Mouse (Mus musculus) heart, embryonic 14.5 days (tissue): ENCODE results near the gene Tmem183a. TPM values are rescaled to one million over a fixed set of nuclear protein-coding genes. Genes with fewer than 3 reads are reported as not detected.
A peak's percentile ranks its signal among the peaks of the same experiment; 100 is the strongest.

ENCODE experiments used
- ATAC-seq: fragments of 200-750 bp; cut with Nextera tagmentation; 2 replicates; pipeline ENCODE4 v1.8.0; 2017; ENCODE audit warnings: low read depth, moderate TSS enrichment; ENCODE audit not compliant: insufficient number of reproducible peaks, insufficient read depth, low FRiP score
- H3K27ac ChIP-seq, 2 experiments: fragments of 200-500 bp in 1 of 2; fragments of 300-500 bp in 1 of 2; sonication (generic) in 1 of 2; replicated peaks in 1 of 2; 2 replicates each; pipeline ENCODE4 v1.5.1; 2012 to 2014; ENCODE audit warnings: low read depth in 2 of 2, low read length in 2 of 2, control low read depth in 1 of 2, mild to moderate bottlenecking in 1 of 2, mixed read lengths in 1 of 2; ENCODE audit not compliant: control insufficient read depth in 1 of 2, insufficient read depth in 1 of 2
- H3K27me3 ChIP-seq: fragments of 300-500 bp; sonication (generic); 2 replicates; pipeline ENCODE4 v1.6.1; 2014; ENCODE audit warnings: mild to moderate bottlenecking, low read length, control low read depth; ENCODE audit not compliant: control insufficient read depth, insufficient read depth
- H3K36me3 ChIP-seq: fragments of 300-500 bp; sonication (generic); 2 replicates; pipeline ENCODE4 v1.6.1; 2014; ENCODE audit warnings: mild to moderate bottlenecking, control low read depth, low read length, mixed read lengths; ENCODE audit not compliant: control insufficient read depth, insufficient read depth
- H3K4me1 ChIP-seq, 2 experiments: fragments of 200-500 bp in 1 of 2; fragments of 300-500 bp in 1 of 2; sonication (generic) in 1 of 2; 2 replicates each; pipeline ENCODE4 v1.6.1; 2012 to 2014; ENCODE audit warnings: low read length in 2 of 2, control low read depth in 1 of 2, mixed read lengths in 1 of 2; ENCODE audit not compliant: control insufficient read depth in 2 of 2, insufficient read depth in 2 of 2
- H3K4me2 ChIP-seq: fragments of 300-500 bp; sonication (generic); 2 replicates; pipeline ENCODE4 v1.6.1; 2014; ENCODE audit warnings: mild to moderate bottlenecking, low read length
- H3K4me3 ChIP-seq, 2 experiments: fragments of 200-500 bp in 1 of 2; fragments of 300-500 bp in 1 of 2; sonication (generic) in 1 of 2; 2 replicates each; pipeline ENCODE4 v1.5.1; 2012 to 2014; ENCODE audit warnings: low read length in 2 of 2, mild to moderate bottlenecking in 2 of 2, control low read depth in 1 of 2, low read depth in 1 of 2, moderate library complexity in 1 of 2; ENCODE audit not compliant: control insufficient read depth in 1 of 2, insufficient read depth in 1 of 2
- H3K9ac ChIP-seq: fragments of 300-500 bp; sonication (generic); 2 replicates; pipeline ENCODE4 v1.6.1; 2014; ENCODE audit warnings: mild to moderate bottlenecking, low read length
- H3K9me3 ChIP-seq: fragments of 300-500 bp; sonication (generic); 2 replicates; pipeline ENCODE4 v1.6.1; 2016; ENCODE audit warnings: low read length, control low read depth; ENCODE audit not compliant: control insufficient read depth
- WGBS: fragments of 180-500 bp; shearing (Covaris S2); extraction: QIAGEN DNeasy Blood & Tissue Kit; methylation state at CpG from one replicate; pipeline ENCODE4 v1.1.7; 2014; 5-methylcytosine and 5-hydroxymethylcytosine counted together
- polyA plus RNA-seq: library from polyadenylated mRNA; unstranded; fragments of >200 nt; fragmentation: Nextera tagmentation; extraction: Ambion mirVana; gene quantifications from 2 replicates; pipeline ENCODE4 v1.2.1, GENCODE M21; 2014

Tmem183a gene
- polyA plus RNA-seq, 1 experiment from 2014 or later = 62.5 TPM

DNA sequence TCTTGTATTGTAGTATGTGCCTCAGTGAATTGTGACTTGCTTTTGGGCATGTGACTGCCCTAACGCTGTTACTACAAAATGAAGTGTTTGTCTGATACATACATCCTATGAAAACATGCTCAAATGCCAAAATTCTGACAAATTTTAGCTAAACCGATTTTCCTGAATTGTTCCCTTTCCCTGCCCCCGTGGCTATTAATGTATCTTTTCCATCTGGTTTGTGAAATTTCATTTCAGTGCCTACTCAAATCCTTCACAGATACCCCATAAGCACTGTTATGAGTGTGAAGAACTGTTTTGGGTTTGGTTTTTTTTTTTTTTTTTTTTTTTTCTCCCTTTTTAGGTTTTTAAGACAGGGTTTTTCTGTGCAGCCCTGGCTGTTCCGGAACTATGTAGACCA, 16.7 kb downstream of the Tmem183a start:
- no peaks in the 10 kb centered on the region for H3K27me3 ChIP-seq
- H3K9me3 ChIP-seq = no peaks in the 10 kb centered on the region
- H3K4me3 ChIP-seq = peak overlapping the region in 1 of 2 experiments; percentile 53; a peak in 2 of 4 replicates
- 76% methylated on average over 4 of the region's 4 CpGs for WGBS
- H3K27ac ChIP-seq = peak overlapping the region; percentile 40 to 63; a peak in 2 of 4 replicates
- H3K4me2 ChIP-seq = peak overlapping the region; percentile 78
- no peak for ATAC-seq
- H3K4me1 ChIP-seq = peaks cover 12 to 43% of the 10 kb centered on the region in 2 experiments
- no peak overlapping the region for H3K9ac ChIP-seq
- peaks cover 40% of the 10 kb centered on the region for H3K36me3 ChIP-seq

GRCm38 (mm10) chr1:134344005-134344950, 17.5 kb downstream of the Tmem183a start:
- Histone ChIP-seq H3K27me3 (no peaks in the 10 kb centered on the region), H3K4me2 (peak overlapping the region; percentile 78), H3K36me3 (peaks cover 32% of the 10 kb centered on the region), H3K9ac (peak overlapping the region; percentile 76), H3K4me3 (peak overlapping the region; percentile 53 to 74), H3K27ac (peak overlapping the region; percentile 62 to 63), H3K4me1 (peaks cover 18 to 48% of the 10 kb centered on the region in 2 experiments), H3K9me3 (no peaks in the 10 kb centered on the region)
- ATAC-seq = peak; percentile 90
- whole genome bisulfite sequencing = 1% methylated on average over 46 of the region's 54 CpGs

DNA sequence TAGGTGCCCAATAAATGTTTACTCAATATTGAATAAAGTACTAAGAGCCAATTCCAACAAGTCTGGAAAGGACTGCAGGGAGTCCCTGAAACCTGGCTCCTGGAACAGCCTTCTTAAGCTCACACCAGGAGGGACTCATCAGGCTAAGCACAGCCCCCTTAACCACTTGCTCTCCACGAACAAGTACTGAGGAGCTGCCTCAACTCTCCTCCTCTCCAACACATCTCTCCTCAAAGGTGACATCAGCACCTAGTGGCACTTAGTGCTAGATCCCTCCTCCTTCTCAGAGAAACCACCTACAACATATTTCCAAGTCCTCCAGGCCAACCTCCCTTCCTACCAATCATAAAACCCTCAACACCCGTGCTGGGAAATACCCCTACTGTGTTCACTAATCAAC, 18.2 kb downstream of the Tmem183a start:
- 0% methylated on average over 2 of the region's 2 CpGs for WGBS
- no peak for ATAC-seq
- no peaks in the 10 kb centered on the region for H3K9me3 ChIP-seq
- H3K4me2 ChIP-seq = peak overlapping the region; percentile 78
- H3K9ac ChIP-seq = peak overlapping the region; percentile 76
- peaks cover 28% of the 10 kb centered on the region for H3K36me3 ChIP-seq
- H3K27ac ChIP-seq = peak overlapping the region; percentile 16 to 63; a peak in 2 of 4 replicates
- H3K4me1 ChIP-seq = peaks cover 20 to 54% of the 10 kb centered on the region in 2 experiments
- H3K4me3 ChIP-seq = peak overlapping the region; percentile 53 to 74
- H3K27me3 ChIP-seq = no peaks in the 10 kb centered on the region

- Histone ChIP-seq H3K27me3 (no peaks in the 10 kb centered on the region), H3K4me3 (peak overlapping the region; percentile 27 to 53), H3K4me1 (peaks cover 24 to 61% of the 10 kb centered on the region in 2 experiments), H3K36me3 (peaks cover 21% of the 10 kb centered on the region), H3K9me3 (no peaks in the 10 kb centered on the region), H3K9ac (peak overlapping the region; percentile 76), H3K4me2 (peak overlapping the region; percentile 78), H3K27ac (peak overlapping the region; percentile 61 to 90)
- WGBS = 41% methylated on average over 8 of the region's 8 CpGs
- ATAC-seq = no peak
Observed at GRCm38 (mm10) chr1:134342781-134343310, 18.9 kb downstream of the Tmem183a start.

GRCm38 (mm10) chr1:134342278-134342664, 19.5 kb downstream of the Tmem183a start:
- Histone ChIP-seq H3K4me3 (peak overlapping the region; percentile 27 to 53; a peak in 2 of 4 replicates), H3K27ac (peak overlapping the region; percentile 63 to 90)

DNA sequence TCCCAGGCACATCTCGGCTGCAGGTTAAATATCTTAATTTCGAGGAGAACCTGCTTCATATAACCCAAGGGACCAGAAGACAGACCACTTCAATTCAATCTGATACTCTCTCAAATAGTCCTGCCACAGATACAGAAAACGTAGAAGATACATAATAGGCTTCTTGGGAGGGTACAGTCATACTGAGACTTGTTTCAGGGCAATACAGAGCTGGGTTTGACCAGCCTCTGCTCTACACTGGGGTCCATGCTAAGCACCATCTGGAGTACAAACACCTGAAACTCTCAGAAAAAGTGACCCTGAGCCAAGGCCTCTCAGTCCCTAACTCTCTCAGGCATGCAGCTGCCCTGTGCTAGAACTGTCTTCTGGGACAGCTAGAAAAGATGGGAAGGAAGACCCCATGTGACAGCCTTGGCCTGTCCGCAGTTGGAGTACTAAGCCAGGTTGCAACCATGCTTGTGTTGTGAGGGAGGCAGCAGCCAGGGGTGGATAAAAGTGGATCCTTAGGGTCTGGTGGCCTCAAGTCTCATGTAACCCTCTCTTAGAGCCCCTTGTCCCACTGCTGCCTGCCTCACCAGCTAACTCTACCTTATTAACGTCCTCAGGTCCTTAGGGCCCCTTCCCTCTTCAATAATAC, 20.0 kb downstream of the Tmem183a start:
- no peak for ATAC-seq
- Histone ChIP-seq H3K9ac (peak overlapping the region; percentile 17), H3K9me3 (no peaks in the 10 kb centered on the region), H3K36me3 (peaks cover 11% of the 10 kb centered on the region), H3K4me1 (peaks cover 34 to 69% of the 10 kb centered on the region in 2 experiments), H3K4me2 (peak overlapping the region; percentile 78), H3K27me3 (no peaks in the 10 kb centered on the region), H3K27ac (peak overlapping the region; percentile 63 to 90), H3K4me3 (no peak overlapping the region)
- 63% methylated on average over 5 of the region's 5 CpGs for WGBS

More at GRCm38 (mm10) chr1:134342278-134342664, 19.5 kb downstream of the Tmem183a start:
- Histone ChIP-seq H3K4me2 (peak overlapping the region; percentile 78), H3K4me1 (peaks cover 29 to 67% of the 10 kb centered on the region in 2 experiments), H3K36me3 (peaks cover 16% of the 10 kb centered on the region), H3K9me3 (no peaks in the 10 kb centered on the region), H3K27me3 (no peaks in the 10 kb centered on the region), H3K9ac (peak overlapping the region; percentile 76)
- ATAC-seq = 0 out of 2 replicates have a peak, but pooled peaks have one; percentile 28
- 30% methylated on average over 2 of the region's 2 CpGs for WGBS
